9 mouse cellular contexts compared by ENCODE assay signal in the genomic region with DNA sequence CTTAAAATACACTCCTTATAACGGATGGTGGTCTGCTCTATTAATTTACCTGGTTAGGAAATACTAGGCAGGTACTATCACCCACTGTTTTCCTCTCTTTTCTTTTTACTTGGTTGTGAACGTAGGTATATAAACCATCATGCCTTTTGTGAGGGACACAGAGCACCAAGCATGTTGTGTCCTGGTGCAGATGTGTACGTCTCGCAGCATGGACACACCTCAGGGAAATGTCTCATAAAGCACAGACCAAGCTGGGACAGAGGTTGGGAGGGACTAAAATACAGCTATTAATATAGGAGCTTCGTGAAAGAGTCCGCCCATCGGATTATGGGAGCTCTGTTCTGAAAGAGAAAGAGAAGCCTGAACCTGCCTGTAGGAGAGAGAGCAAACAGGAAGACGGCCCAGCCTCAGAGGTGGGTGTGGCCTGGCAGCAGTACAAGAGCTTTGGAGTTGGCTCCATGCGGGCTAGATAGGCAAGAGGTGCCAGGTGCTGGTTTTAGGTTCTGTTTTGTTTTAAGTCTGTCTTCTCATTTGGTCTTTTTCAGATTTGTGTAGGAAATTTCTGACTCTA. TPM values are rescaled to one million over a fixed set of nuclear protein-coding genes. Genes with fewer than 3 reads are reported as not detected.
DNase-seq lines count a peak whose midpoint lies in the region; ATAC-seq and TF ChIP-seq lines count a peak whose summit lies in the region.
"Had no signal": no experiment of that assay in that cellular context is flagged by ENCODE, and none has a peak within 500 bp of the region (broad histone marks: within the 10 kb centered on the region; RNA-seq: fewer than 3 reads in every experiment).

No protein-coding gene starts in this region.

- peaks cover 7% of the 10 kb centered on the region for H3K4me1 ChIP-seq in cerebellum, adult 2 months (ENCODE audit: control insufficient read depth, insufficient read depth, low read length)
- H3K4me1 ChIP-seq in lung, adult 2 months (ENCODE audit: control insufficient read depth, insufficient read depth, low read length): peaks cover 10% of the 10 kb centered on the region
- H3K4me1 ChIP-seq in stomach, embryonic 16.5 days (ENCODE audit: control insufficient read depth, insufficient read depth, low read length): peaks cover 19% of the 10 kb centered on the region

- no peaks in the 10 kb centered on the region for H3K36me3 ChIP-seq in stomach, embryonic 16.5 days (ENCODE audit: control insufficient read depth, insufficient read depth, low read length)

- no peaks in the 10 kb centered on the region for H3K27me3 ChIP-seq in cerebellum, adult 2 months (ENCODE audit: control insufficient read depth, insufficient read depth, low read length)
- no peaks in the 10 kb centered on the region for H3K27me3 ChIP-seq in stomach, embryonic 16.5 days (ENCODE audit: control insufficient read depth, insufficient read depth, low read length)

- WGBS in cerebellum, adult 2 months: 43% methylated on average over 9 of the region's 9 CpGs
- 20% methylated on average over 9 of the region's 9 CpGs for WGBS in lung, adult 2 months
- 42% methylated on average over 9 of the region's 9 CpGs for WGBS in stomach, embryonic 16.5 days

- no peak overlapping the region for H3K4me3 ChIP-seq in cerebellum, adult 2 months (replicated peaks; ENCODE audit: insufficient read depth, low read depth, low read length)
- H3K4me3 ChIP-seq in lung, adult 2 months (replicated peaks; ENCODE audit: extremely low read depth, low read depth, low read length): peak overlapping the region; percentile 55
- H3K4me3 ChIP-seq in stomach, embryonic 16.5 days (replicated peaks; ENCODE audit: low read length): no peak overlapping the region

- peak overlapping the region; percentile 14; the same call in 1 of the 2 replicates for H3K4me2 ChIP-seq in stomach, embryonic 16.5 days (ENCODE audit: low read depth, low read length)

- intact Hi-C loops in heart, postnatal 36 days (cut with DNase I): loop anchor here (2.0 kb wide), 1 partner anchor 16 kb away; a partner anchor contains a TSS

- H3K27ac ChIP-seq in cerebellum, adult 2 months (ENCODE audit: insufficient read depth, low read length): no peak overlapping the region
- peak overlapping the region; percentile 94; the same call in 1 of the 2 replicates for H3K27ac ChIP-seq in stomach, embryonic 16.5 days (ENCODE audit: low read length)

- no peak overlapping the region for H3K9ac ChIP-seq in stomach, embryonic 16.5 days (ENCODE audit: low read length)

- ATAC-seq in stomach, embryonic 16.5 days (ENCODE audit: insufficient read depth, low FRiP score): peak; percentile 88

- H3K9me3 ChIP-seq in stomach, embryonic 16.5 days (replicated peaks; ENCODE audit: control insufficient read depth, low read length): no peaks in the 10 kb centered on the region

- TF ChIP-seq POLR2A in cerebellum, adult 2 months (IDR thresholded peaks at IDR 0.05; ENCODE audit: borderline replicate concordance, insufficient read depth, low read length): no peak
- no peak for TF ChIP-seq POLR2A in lung, adult 2 months (IDR thresholded peaks at IDR 0.05; ENCODE audit: borderline replicate concordance, extremely low read depth, low read depth, low read length)

- peak; percentile 50 for DNase-seq in adrenal gland, adult 2 months
- no peak for DNase-seq in adrenal gland, adult 8-10 months
- DNase-seq in 416B (ENCODE audit: low read depth): peak; percentile 88
- DNase-seq in cerebellum, adult 2 months: peak; percentile 68
- DNase-seq in heart, postnatal 36 days: peak; percentile 64 to 67
- peak; percentile 65 for DNase-seq in lung, adult 2 months
- no peak for DNase-seq in left cerebral cortex, adult 8-10 months (ENCODE audit: low spot score in 2 of 2)

- TF ChIP-seq CTCF in cerebellum, adult 2 months (IDR thresholded peaks at IDR 0.05; ENCODE audit: borderline replicate concordance, insufficient read depth, low read depth, low read length): no peak
- TF ChIP-seq CTCF in lung, adult 2 months (IDR thresholded peaks at IDR 0.05; ENCODE audit: insufficient read depth, low read length): no peak

RNA-seq across cellular contexts. Expression of a gene that starts 10.4 kb away (rescaled TPM):
- not detected for total RNA-seq in adrenal gland, adult 2 months (2021)
- polyA plus RNA-seq in adrenal gland, adult 2 months (2012; rRNA removed): not detected in 2 replicates
- not detected for total RNA-seq in adrenal gland, adult 8-10 months (2022)
- polyA plus RNA-seq in cerebellum, adult 2 months (2012; rRNA removed): not detected in 2 replicates
- not detected for total RNA-seq in heart, postnatal 36 days (2021)
- polyA plus RNA-seq in lung, adult 2 months (2012; rRNA removed): not detected in 2 replicates
- not detected in 2 replicates for polyA plus RNA-seq in stomach, embryonic 16.5 days (2015; fragmentation: Nextera tagmentation; extraction: Ambion mirVana)
- total RNA-seq in left cerebral cortex, adult 8-10 months (2022): not detected
- polyA plus RNA-seq: C2C12 had no signal

RNA-seq across cellular contexts. Expression of a gene that starts 16.6 kb away (rescaled TPM):
- total RNA-seq in adrenal gland, adult 2 months (2021): 10 to 100 TPM; 53.8 to 62.2 TPM
- 12.0 and 12.1 TPM in 2 replicates for polyA plus RNA-seq in adrenal gland, adult 2 months (2012; rRNA removed)
- 10 to 100 TPM; 50.9 to 64.7 (median 60.2) TPM for total RNA-seq in adrenal gland, adult 8-10 months (2022)
- 25.9 and 30.6 TPM in 2 replicates for polyA plus RNA-seq in cerebellum, adult 2 months (2012; rRNA removed)
- total RNA-seq in heart, postnatal 36 days (2021): 10 to 100 TPM; 34.9 to 37.6 TPM
- polyA plus RNA-seq in lung, adult 2 months (2012; rRNA removed): 13.1 and 16.5 TPM in 2 replicates
- 48.6 and 50.8 TPM in 2 replicates for polyA plus RNA-seq in stomach, embryonic 16.5 days (2015; fragmentation: Nextera tagmentation; extraction: Ambion mirVana)
- 10 to 100 TPM; 58.1 to 71.3 (median 65.5) TPM for total RNA-seq in left cerebral cortex, adult 8-10 months (2022)

Comparison
In these comparisons a context has a peak if more than half of its experiments do, and no peak if none do; other contexts are left out.
1. DNase-seq: peak in adrenal gland, adult 2 months (single experiment), 416B (single experiment), cerebellum, adult 2 months (2 of 2), heart, postnatal 36 days (2 of 2) and lung, adult 2 months (single experiment); none in adrenal gland, adult 8-10 months (single experiment) and left cerebral cortex, adult 8-10 months (0 of 2).